Mouse (Mus musculus) 3134 (cell line): ENCODE data around the gene Lamtor2.

ENCODE experiments used
- DNase-seq: peaks from one replicate; pipeline ENCODE4 v3.0.0-alpha.2; 2011; ENCODE audit warnings: low spot score; ENCODE audit not compliant: insufficient read length; ENCODE audit errors: extremely low read depth

The Lamtor2 gene

GRCm38 (mm10) chr3:88543651-88544410 is 9.0 kb downstream of the Lamtor2 start:
- DNase-seq: no peak

DNA sequence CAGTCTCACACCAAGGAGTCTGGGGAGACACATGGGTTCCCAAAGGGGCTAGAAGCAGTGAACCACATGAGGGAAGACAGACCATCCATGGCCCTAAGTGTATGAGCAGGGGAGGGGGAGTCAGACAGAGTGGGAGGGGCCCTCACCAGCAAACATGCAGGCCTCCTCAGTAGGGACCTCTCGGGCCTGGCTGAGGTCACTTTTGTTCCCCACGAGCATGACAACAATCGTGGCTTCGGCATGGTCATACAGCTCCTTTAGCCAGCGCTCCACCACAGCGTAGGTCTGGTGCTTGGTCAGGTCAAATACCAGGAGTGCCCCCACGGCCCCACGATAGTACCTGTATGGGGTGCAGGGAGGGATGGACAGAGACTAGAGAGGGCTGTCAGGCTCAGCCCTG is 9.7 kb downstream of the Lamtor2 start:
- no peak for DNase-seq

- DNase-seq: no peak
Observed at GRCm38 (mm10) chr3:88542486-88542885, 10.4 kb downstream of the Lamtor2 start.

- DNase-seq: no peak
Observed at GRCm38 (mm10) chr3:88541622-88542401, 11.1 kb downstream of the Lamtor2 start.

DNA sequence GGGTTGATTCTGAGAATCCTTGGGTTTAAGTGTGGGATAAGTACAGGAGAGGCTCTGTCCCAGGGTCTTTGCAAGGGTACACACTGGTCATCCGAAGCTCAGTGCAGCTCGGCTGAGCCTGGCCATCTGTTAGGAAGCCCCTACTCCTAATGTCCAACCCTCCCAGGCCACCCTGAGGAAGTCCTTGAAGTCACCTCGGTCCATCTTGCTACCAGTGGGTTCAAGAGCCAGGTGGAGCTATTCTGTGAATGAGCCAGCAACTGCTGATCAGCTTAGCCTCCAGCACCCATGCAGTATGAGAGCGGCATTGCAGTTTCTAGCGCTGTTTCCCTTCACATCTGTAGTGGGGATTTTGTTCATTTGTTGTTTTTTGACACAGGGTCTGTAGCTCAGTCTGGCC is 12.8 kb downstream of the Lamtor2 start:
- DNase-seq: no peak

GRCm38 (mm10) chr3:88539397-88539796 is 13.5 kb downstream of the Lamtor2 start:
- DNase-seq: no peak

- DNase-seq: no peak
Observed at GRCm38 (mm10) chr3:88538271-88539145, 14.4 kb downstream of the Lamtor2 start.

- no peak for DNase-seq
Observed at GRCm38 (mm10) chr3:88537146-88537545, 15.7 kb downstream of the Lamtor2 start.

GRCm38 (mm10) chr3:88536103-88536930 is 16.6 kb downstream of the Lamtor2 start:
- DNase-seq: no peak

DNA sequence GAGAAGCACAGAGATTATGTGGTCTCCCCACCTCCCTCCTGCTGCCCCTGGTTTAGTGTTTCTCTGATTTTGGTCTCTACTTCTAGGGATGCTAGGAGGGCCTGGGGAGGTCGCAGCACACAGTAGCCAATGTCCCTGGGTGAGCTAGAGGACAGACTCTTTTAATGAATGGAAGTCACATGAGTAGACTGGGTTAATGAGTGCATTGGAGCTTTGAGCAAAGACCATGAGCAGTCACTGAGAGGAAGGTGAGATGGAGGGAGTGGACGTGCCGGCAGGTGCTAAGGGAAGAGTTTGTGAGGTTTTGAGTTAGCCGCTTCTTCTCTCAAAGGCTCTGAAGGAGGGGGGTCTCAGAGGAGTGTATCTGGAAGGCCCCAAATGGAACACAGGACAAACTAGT is 17.3 kb downstream of the Lamtor2 start:
- no peak for DNase-seq

- DNase-seq: no peak
Observed at GRCm38 (mm10) chr3:88535005-88535404, 17.9 kb downstream of the Lamtor2 start.

DNA sequence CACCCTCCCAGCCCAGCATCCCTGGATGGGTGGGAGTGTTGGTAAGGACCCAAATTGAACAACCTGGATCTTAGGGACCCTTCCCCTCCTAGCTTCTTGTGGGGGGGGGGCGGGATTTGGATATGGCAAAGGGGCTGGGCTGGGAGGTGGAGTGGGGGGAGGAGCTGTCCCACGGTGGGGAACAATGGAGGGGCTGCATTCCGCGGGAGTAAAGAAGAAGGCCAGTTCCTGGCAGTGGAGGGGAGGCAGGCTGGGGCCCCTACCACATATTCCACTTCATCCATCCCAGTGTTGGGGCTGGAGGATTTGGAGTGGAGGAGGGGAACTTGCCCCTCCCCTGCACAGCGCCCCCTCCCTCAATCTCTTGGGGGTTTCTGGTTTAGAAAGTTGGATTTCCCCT is 19.2 kb downstream of the Lamtor2 start:
- no peak for DNase-seq

DNA sequence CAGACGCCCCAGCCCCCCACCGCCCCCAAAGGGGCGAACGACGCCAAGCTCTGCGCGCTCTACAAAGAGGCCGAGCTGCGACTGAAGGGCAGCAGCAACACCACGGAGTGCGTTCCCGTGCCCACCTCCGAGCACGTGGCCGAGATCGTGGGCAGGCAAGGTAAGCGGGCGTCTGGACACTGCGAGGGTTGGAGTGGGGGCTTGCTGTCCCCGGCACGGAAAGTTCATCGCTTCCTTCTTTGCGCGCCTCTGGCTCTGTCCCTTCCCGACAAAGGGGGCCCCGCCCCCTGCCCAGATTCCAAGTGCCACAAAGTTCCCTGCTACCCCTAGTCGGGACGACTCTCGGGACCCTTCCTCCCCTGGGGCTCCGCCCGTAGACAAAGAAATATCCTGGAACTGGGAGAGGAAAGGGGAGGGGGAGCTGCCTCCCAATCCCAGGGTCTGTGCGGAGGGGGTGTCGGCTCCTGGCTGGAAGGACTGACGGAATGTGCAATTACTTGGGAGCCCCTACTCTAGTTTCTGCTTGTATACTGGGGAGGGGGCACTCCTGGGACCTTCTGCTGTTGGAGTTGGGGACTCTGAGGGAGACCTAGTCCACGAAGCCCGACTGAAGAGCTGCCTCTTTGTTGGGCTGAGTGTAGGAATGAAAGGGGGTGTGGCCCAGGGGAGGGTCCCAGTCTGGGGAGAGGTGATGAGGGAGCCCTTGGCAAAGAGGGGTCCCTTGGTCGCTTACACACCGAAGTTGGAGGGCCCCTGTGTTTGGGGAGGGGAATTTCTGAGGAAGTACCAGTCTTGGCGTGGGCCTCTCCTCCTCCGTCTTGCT is 20.0 kb downstream of the Lamtor2 start:
- no peak for DNase-seq

GRCm38 (mm10) chr3:88532299-88532674 is 20.6 kb downstream of the Lamtor2 start, which contains the start of gene Mex3a:
TSS of gene Mex3a (plus strand) at chr3:88532395.
- no peak for DNase-seq

- DNase-seq: peak; percentile 92
Observed at GRCm38 (mm10) chr3:88531348-88532298, 21.3 kb downstream of the Lamtor2 start.

GRCm38 (mm10) chr3:88530082-88530864 is 22.6 kb downstream of the Lamtor2 start:
- DNase-seq: no peak

GRCm38 (mm10) chr3:88529204-88530000 is 23.5 kb downstream of the Lamtor2 start:
- DNase-seq: no peak
